Mouse (Mus musculus) cerebellum, adult 9-11 months (tissue): ENCODE measurements around the gene Hoxb13.

Experiments
- DNase-seq: peaks from one replicate; pipeline ENCODE4 v3.0.0; 2022

Hoxb13 gene

GRCm38 (mm10) chr11:96193521-96194400 lies at the start of gene Hoxb13:
Gene Hoxb13 (plus strand): TSS chr11:96194316.
- DNase-seq = no peak

- DNase-seq = no peak
These were observed 48.4 kb upstream of the Hoxb13 start for GRCm38 (mm10) chr11:96145622-96146270.

GRCm38 (mm10) chr11:96147471-96147870 lies 46.6 kb upstream of the Hoxb13 start:
- no peak for DNase-seq

- DNase-seq = no peak
These were observed 29.3 kb upstream of the Hoxb13 start for GRCm38 (mm10) chr11:96164769-96165168.

GRCm38 (mm10) chr11:96168125-96168524 lies 26.0 kb upstream of the Hoxb13 start:
- no peak for DNase-seq

GRCm38 (mm10) chr11:96169016-96169415 lies 25.1 kb upstream of the Hoxb13 start:
- DNase-seq = no peak

- DNase-seq = no peak
These were observed 23.3 kb upstream of the Hoxb13 start for GRCm38 (mm10) chr11:96170711-96171379.

GRCm38 (mm10) chr11:96171601-96172000 lies 22.5 kb upstream of the Hoxb13 start:
- DNase-seq = no peak

GRCm38 (mm10) chr11:96172511-96173287 lies 21.4 kb upstream of the Hoxb13 start:
- no peak for DNase-seq

GRCm38 (mm10) chr11:96173288-96173840 lies 20.8 kb upstream of the Hoxb13 start:
- no peak for DNase-seq

GRCm38 (mm10) chr11:96174881-96175280 lies 19.2 kb upstream of the Hoxb13 start:
- DNase-seq = no peak

- no peak for DNase-seq
These were observed 18.6 kb upstream of the Hoxb13 start for GRCm38 (mm10) chr11:96175511-96175910.

GRCm38 (mm10) chr11:96175951-96176530 lies 18.1 kb upstream of the Hoxb13 start:
- DNase-seq = no peak

GRCm38 (mm10) chr11:96176841-96177240 lies 17.3 kb upstream of the Hoxb13 start:
- no peak for DNase-seq

- DNase-seq = no peak
These were observed 16.5 kb upstream of the Hoxb13 start for GRCm38 (mm10) chr11:96177546-96178174.

- DNase-seq = no peak
These were observed 15.8 kb upstream of the Hoxb13 start for GRCm38 (mm10) chr11:96178356-96178755.

- no peak for DNase-seq
These were observed 15.1 kb upstream of the Hoxb13 start for GRCm38 (mm10) chr11:96178911-96179503.

- no peak for DNase-seq
These were observed 13.1 kb upstream of the Hoxb13 start for GRCm38 (mm10) chr11:96181061-96181460.

- no peak for DNase-seq
These were observed 9.9 kb upstream of the Hoxb13 start for GRCm38 (mm10) chr11:96184233-96184632.

- no peak for DNase-seq
These were observed 6.8 kb upstream of the Hoxb13 start for GRCm38 (mm10) chr11:96187321-96187720.
